Mouse (Mus musculus) midbrain, embryonic 13.5 days (tissue): ENCODE measurements around the gene Gria3. TPM values are rescaled to one million over a fixed set of nuclear protein-coding genes. Genes with fewer than 3 reads are reported as not detected.

Experiments used
- ATAC-seq: fragments of 200-750 bp; cut with Nextera tagmentation; 2 replicates; pipeline ENCODE4 v1.8.0; 2017; ENCODE audit warnings: mild to moderate bottlenecking, moderate TSS enrichment, moderate library complexity
- H3K27ac ChIP-seq: fragments of 300-500 bp; sonication (generic); 2 replicates; pipeline ENCODE4 v1.5.1; 2015; ENCODE audit warnings: inconsistent platforms, mild to moderate bottlenecking, moderate library complexity
- H3K27me3 ChIP-seq: fragments of 300-500 bp; sonication (generic); 2 replicates; pipeline ENCODE4 v1.6.1; 2015; ENCODE audit warnings: mild to moderate bottlenecking, inconsistent platforms
- H3K36me3 ChIP-seq: fragments of 300-500 bp; sonication (generic); 2 replicates; pipeline ENCODE4 v1.6.1; 2015; ENCODE audit warnings: mild to moderate bottlenecking, inconsistent platforms
- H3K4me1 ChIP-seq: fragments of 300-500 bp; sonication (generic); replicated peaks from 2 replicates; pipeline ENCODE4 v1.6.1; 2015; ENCODE audit warnings: inconsistent platforms
- H3K4me2 ChIP-seq: fragments of 300-500 bp; sonication (generic); replicated peaks from 2 replicates; pipeline ENCODE4 v1.6.1; 2015; ENCODE audit warnings: moderate library complexity, mild to moderate bottlenecking, inconsistent platforms
- H3K4me3 ChIP-seq: fragments of 300-500 bp; sonication (generic); replicated peaks from 2 replicates; pipeline ENCODE4 v1.5.1; 2015; ENCODE audit warnings: mild to moderate bottlenecking, inconsistent platforms
- H3K9ac ChIP-seq: fragments of 300-500 bp; sonication (generic); replicated peaks from 2 replicates; pipeline ENCODE4 v1.6.1; 2015; ENCODE audit warnings: mild to moderate bottlenecking, inconsistent platforms
- H3K9me3 ChIP-seq: fragments of 300-500 bp; sonication (generic); 2 replicates; pipeline ENCODE4 v1.6.1; 2016; ENCODE audit warnings: mild to moderate bottlenecking, inconsistent platforms
- WGBS: fragments of 180-500 bp; shearing (Covaris S2); methylation state at CpG from one replicate; pipeline ENCODE4 v1.1.7; 2015; 5-methylcytosine and 5-hydroxymethylcytosine counted together
- polyA plus RNA-seq: library from polyadenylated mRNA; unstranded; fragments of >200 nt; fragmentation: Nextera tagmentation; extraction: Ambion mirVana; gene quantifications from 2 replicates; pipeline ENCODE4 v1.2.1, GENCODE M21; 2015

Gria3 gene
- polyA plus RNA-seq, 1 experiment from 2014 or later: 11.5 TPM

- H3K27ac ChIP-seq: no peak overlapping the region
- no peaks in the 10 kb centered on the region for H3K27me3 ChIP-seq
- no peak for ATAC-seq
- H3K9me3 ChIP-seq: no peaks in the 10 kb centered on the region
- H3K4me3 ChIP-seq: no peak overlapping the region
- no peaks in the 10 kb centered on the region for H3K36me3 ChIP-seq
- H3K4me2 ChIP-seq: no peak overlapping the region
- WGBS: 89% methylated on average over 5 of the region's 5 CpGs
- no peaks in the 10 kb centered on the region for H3K4me1 ChIP-seq
- no peak overlapping the region for H3K9ac ChIP-seq
Observed at GRCm38 (mm10) chrX:41438841-41439240, 38.2 kb downstream of the Gria3 start.

GRCm38 (mm10) chrX:41448876-41449275, 48.2 kb downstream of the Gria3 start:
- H3K9me3 ChIP-seq: no peaks in the 10 kb centered on the region
- H3K36me3 ChIP-seq: no peaks in the 10 kb centered on the region
- H3K4me2 ChIP-seq: no peak overlapping the region
- H3K27me3 ChIP-seq: no peaks in the 10 kb centered on the region
- no peak overlapping the region for H3K27ac ChIP-seq
- 72% methylated on average over 1 of the region's 1 CpGs for WGBS
- H3K4me1 ChIP-seq: no peaks in the 10 kb centered on the region
- no peak for ATAC-seq
- no peak overlapping the region for H3K4me3 ChIP-seq
- H3K9ac ChIP-seq: no peak overlapping the region

GRCm38 (mm10) chrX:41477486-41477885, 76.8 kb downstream of the Gria3 start:
- H3K4me1 ChIP-seq: no peaks in the 10 kb centered on the region
- H3K27me3 ChIP-seq: no peaks in the 10 kb centered on the region
- WGBS: 85% methylated on average over 2 of the region's 2 CpGs
- no peak overlapping the region for H3K27ac ChIP-seq
- ATAC-seq: no peak
- H3K4me3 ChIP-seq: no peak overlapping the region
- no peaks in the 10 kb centered on the region for H3K36me3 ChIP-seq
- H3K4me2 ChIP-seq: no peak overlapping the region
- no peak overlapping the region for H3K9ac ChIP-seq
- no peaks in the 10 kb centered on the region for H3K9me3 ChIP-seq

GRCm38 (mm10) chrX:41496528-41496927, 95.9 kb downstream of the Gria3 start:
- Histone ChIP-seq H3K9me3 (no peaks in the 10 kb centered on the region), H3K4me3 (no peak overlapping the region), H3K27me3 (no peaks in the 10 kb centered on the region), H3K4me2 (no peak overlapping the region), H3K9ac (no peak overlapping the region), H3K4me1 (0 out of 2 replicates have a peak, but pooled peaks cover 3% of the 10 kb centered on the region), H3K27ac (no peak overlapping the region), H3K36me3 (no peaks in the 10 kb centered on the region)
- ATAC-seq: no peak
- 89% methylated on average over 4 of the region's 4 CpGs for WGBS

GRCm38 (mm10) chrX:41505371-41505770, 104.7 kb downstream of the Gria3 start:
- no peaks in the 10 kb centered on the region for H3K36me3 ChIP-seq
- H3K4me1 ChIP-seq: 0 out of 2 replicates have a peak, but pooled peaks cover 3% of the 10 kb centered on the region
- no peak overlapping the region for H3K27ac ChIP-seq
- no peak overlapping the region for H3K4me3 ChIP-seq
- no peak overlapping the region for H3K9ac ChIP-seq
- peak; percentile 66 for ATAC-seq
- no peaks in the 10 kb centered on the region for H3K27me3 ChIP-seq
- 42% methylated on average over 3 of the region's 3 CpGs for WGBS
- no peaks in the 10 kb centered on the region for H3K9me3 ChIP-seq
- no peak overlapping the region for H3K4me2 ChIP-seq

- Histone ChIP-seq H3K27ac (no peak overlapping the region), H3K27me3 (no peaks in the 10 kb centered on the region), H3K4me2 (no peak overlapping the region), H3K36me3 (no peaks in the 10 kb centered on the region), H3K9me3 (no peaks in the 10 kb centered on the region), H3K4me1 (0 out of 2 replicates have a peak, but pooled peaks cover 3% of the 10 kb centered on the region), H3K9ac (no peak overlapping the region), H3K4me3 (no peak overlapping the region)
- no peak for ATAC-seq
- WGBS: 64% methylated on average over 1 of the region's 1 CpGs
Observed at GRCm38 (mm10) chrX:41507959-41508358, 107.3 kb downstream of the Gria3 start.

- Histone ChIP-seq H3K4me3 (no peak overlapping the region), H3K36me3 (no peaks in the 10 kb centered on the region), H3K4me1 (no peaks in the 10 kb centered on the region), H3K9ac (no peak overlapping the region), H3K27me3 (no peaks in the 10 kb centered on the region), H3K4me2 (no peak overlapping the region), H3K9me3 (no peaks in the 10 kb centered on the region), H3K27ac (no peak overlapping the region)
- WGBS: 62% methylated on average over 3 of the region's 3 CpGs
- ATAC-seq: no peak
Observed at GRCm38 (mm10) chrX:41514982-41515381, 114.3 kb downstream of the Gria3 start.

GRCm38 (mm10) chrX:41532511-41532910, 131.9 kb downstream of the Gria3 start:
- Histone ChIP-seq H3K9ac (no peak overlapping the region), H3K4me1 (no peaks in the 10 kb centered on the region), H3K27me3 (no peaks in the 10 kb centered on the region), H3K4me2 (no peak overlapping the region), H3K9me3 (no peaks in the 10 kb centered on the region), H3K36me3 (no peaks in the 10 kb centered on the region), H3K4me3 (no peak overlapping the region), H3K27ac (no peak overlapping the region)
- no peak for ATAC-seq
- WGBS: 71% methylated on average over 2 of the region's 2 CpGs

GRCm38 (mm10) chrX:41535886-41536285, 135.2 kb downstream of the Gria3 start:
- Histone ChIP-seq H3K4me1 (no peaks in the 10 kb centered on the region), H3K9me3 (no peaks in the 10 kb centered on the region), H3K9ac (no peak overlapping the region), H3K36me3 (no peaks in the 10 kb centered on the region), H3K27ac (no peak overlapping the region), H3K27me3 (no peaks in the 10 kb centered on the region), H3K4me2 (no peak overlapping the region), H3K4me3 (no peak overlapping the region)
- 74% methylated on average over 2 of the region's 2 CpGs for WGBS
- ATAC-seq: no peak

- ATAC-seq: no peak
- 67% methylated on average over 6 of the region's 6 CpGs for WGBS
- no peaks in the 10 kb centered on the region for H3K27me3 ChIP-seq
- H3K36me3 ChIP-seq: no peaks in the 10 kb centered on the region
- H3K4me2 ChIP-seq: no peak overlapping the region
- H3K9me3 ChIP-seq: no peaks in the 10 kb centered on the region
- H3K4me3 ChIP-seq: no peak overlapping the region
- no peaks in the 10 kb centered on the region for H3K4me1 ChIP-seq
- H3K9ac ChIP-seq: no peak overlapping the region
- H3K27ac ChIP-seq: no peak overlapping the region
Observed at GRCm38 (mm10) chrX:41562296-41563060, 161.8 kb downstream of the Gria3 start.

- 71% methylated on average over 2 of the region's 2 CpGs for WGBS
- H3K4me3 ChIP-seq: no peak overlapping the region
- no peak overlapping the region for H3K4me2 ChIP-seq
- H3K27me3 ChIP-seq: no peaks in the 10 kb centered on the region
- no peak overlapping the region for H3K9ac ChIP-seq
- ATAC-seq: no peak
- H3K27ac ChIP-seq: no peak overlapping the region
- no peaks in the 10 kb centered on the region for H3K36me3 ChIP-seq
- no peaks in the 10 kb centered on the region for H3K4me1 ChIP-seq
- no peaks in the 10 kb centered on the region for H3K9me3 ChIP-seq
Observed at GRCm38 (mm10) chrX:41564898-41565297, 164.2 kb downstream of the Gria3 start.

- no peaks in the 10 kb centered on the region for H3K27me3 ChIP-seq
- no peak overlapping the region for H3K4me2 ChIP-seq
- H3K4me1 ChIP-seq: no peaks in the 10 kb centered on the region
- no peak overlapping the region for H3K4me3 ChIP-seq
- no peaks in the 10 kb centered on the region for H3K36me3 ChIP-seq
- H3K27ac ChIP-seq: no peak overlapping the region
- H3K9ac ChIP-seq: no peak overlapping the region
- 61% methylated on average over 1 of the region's 1 CpGs for WGBS
- H3K9me3 ChIP-seq: no peaks in the 10 kb centered on the region
- no peak for ATAC-seq
Observed at GRCm38 (mm10) chrX:41573079-41573478, 172.4 kb downstream of the Gria3 start.

GRCm38 (mm10) chrX:41578797-41579196, 178.1 kb downstream of the Gria3 start:
- H3K4me1 ChIP-seq: no peaks in the 10 kb centered on the region
- H3K9me3 ChIP-seq: no peaks in the 10 kb centered on the region
- H3K27me3 ChIP-seq: no peaks in the 10 kb centered on the region
- H3K4me3 ChIP-seq: no peak overlapping the region
- no peak overlapping the region for H3K27ac ChIP-seq
- no peak overlapping the region for H3K4me2 ChIP-seq
- H3K9ac ChIP-seq: no peak overlapping the region
- H3K36me3 ChIP-seq: no peaks in the 10 kb centered on the region
- WGBS: 74% methylated on average over 5 of the region's 5 CpGs
- ATAC-seq: no peak
